Mouse (Mus musculus) lung, embryonic 15.5 days (tissue): ENCODE data around the gene Hist1h3g. TPM values are rescaled to one million over a fixed set of nuclear protein-coding genes. Genes with fewer than 3 reads are reported as not detected.
"Not testable (repeated sequence)": the region's sequence is repeated elsewhere in the genome, so short reads cannot be mapped to it uniquely, and the experiment has no call there.

Experiments
- ATAC-seq: fragments of 200-750 bp; cut with Nextera tagmentation; 2 replicates; pipeline ENCODE4 v1.8.0; 2017; ENCODE audit warnings: moderate number of reproducible peaks, borderline replicate concordance; ENCODE audit not compliant: low FRiP score, low TSS enrichment; ENCODE audit errors: extremely low read depth
- H3K27ac ChIP-seq: fragments of 300-500 bp; sonication (generic); 2 replicates; pipeline ENCODE4 v1.5.1; 2015; ENCODE audit warnings: moderate library complexity, mild to moderate bottlenecking, inconsistent platforms
- H3K27me3 ChIP-seq: fragments of 300-500 bp; sonication (generic); 2 replicates; pipeline ENCODE4 v1.6.1; 2015; ENCODE audit warnings: inconsistent platforms
- H3K36me3 ChIP-seq: fragments of 300-500 bp; sonication (generic); 2 replicates; pipeline ENCODE4 v1.6.1; 2015; ENCODE audit warnings: inconsistent platforms
- H3K4me1 ChIP-seq: fragments of 300-500 bp; sonication (generic); 2 replicates; pipeline ENCODE4 v1.6.1; 2015; ENCODE audit warnings: inconsistent platforms
- H3K4me2 ChIP-seq: fragments of 300-500 bp; sonication (generic); 2 replicates; pipeline ENCODE4 v1.6.1; 2015; ENCODE audit warnings: inconsistent platforms, mild to moderate bottlenecking, moderate library complexity
- H3K4me3 ChIP-seq: fragments of 300-500 bp; sonication (generic); 2 replicates; pipeline ENCODE4 v1.5.1; 2015; ENCODE audit warnings: mild to moderate bottlenecking, inconsistent platforms
- H3K9ac ChIP-seq: fragments of 300-500 bp; sonication (generic); 2 replicates; pipeline ENCODE4 v1.6.1; 2015; ENCODE audit warnings: inconsistent platforms
- H3K9me3 ChIP-seq: fragments of 300-500 bp; sonication (generic); 2 replicates; pipeline ENCODE4 v1.6.1; 2016; ENCODE audit warnings: inconsistent platforms
- WGBS: fragments of 180-500 bp; shearing (Covaris S2); methylation state at CpG from one replicate; pipeline ENCODE4 v1.1.7; 2015; 5-methylcytosine and 5-hydroxymethylcytosine counted together
- polyA plus RNA-seq: library from polyadenylated mRNA; unstranded; fragments of >200 nt; fragmentation: Nextera tagmentation; extraction: Ambion mirVana; gene quantifications from 2 replicates; pipeline ENCODE4 v1.2.1, GENCODE M21; 2015

Hist1h3g gene
- polyA plus RNA-seq, 1 experiment from 2014 or later, result 10.8 TPM

DNA sequence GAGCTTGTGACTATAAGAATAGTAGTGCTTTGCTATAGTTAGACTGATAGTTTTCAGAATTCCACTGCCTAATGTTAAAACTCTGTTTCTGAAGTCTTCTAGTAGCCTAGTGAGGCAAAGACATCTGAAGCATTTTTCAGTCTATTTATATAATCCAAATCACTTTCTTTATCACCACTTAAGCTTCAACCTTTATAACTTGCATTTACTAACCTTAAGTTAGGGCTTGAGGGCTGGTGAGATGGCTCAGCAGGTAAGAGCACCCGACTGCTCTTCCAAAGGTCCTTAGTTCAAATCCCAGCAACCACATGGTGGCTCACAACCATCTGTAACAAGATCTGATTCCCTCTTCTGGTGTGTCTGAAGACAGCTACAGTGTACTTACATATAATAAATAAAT is 4.6 kb downstream of the Hist1h3g start:
- not testable (repeated sequence) for H3K4me3 ChIP-seq, ATAC-seq, H3K27me3 ChIP-seq, H3K4me2 ChIP-seq, H3K36me3 ChIP-seq, H3K9me3 ChIP-seq, H3K9ac ChIP-seq, H3K27ac ChIP-seq
- WGBS, result 55% methylated on average over 1 of the region's 1 CpGs
- H3K4me1 ChIP-seq, result peaks cover 17% of the 10 kb centered on the region

DNA sequence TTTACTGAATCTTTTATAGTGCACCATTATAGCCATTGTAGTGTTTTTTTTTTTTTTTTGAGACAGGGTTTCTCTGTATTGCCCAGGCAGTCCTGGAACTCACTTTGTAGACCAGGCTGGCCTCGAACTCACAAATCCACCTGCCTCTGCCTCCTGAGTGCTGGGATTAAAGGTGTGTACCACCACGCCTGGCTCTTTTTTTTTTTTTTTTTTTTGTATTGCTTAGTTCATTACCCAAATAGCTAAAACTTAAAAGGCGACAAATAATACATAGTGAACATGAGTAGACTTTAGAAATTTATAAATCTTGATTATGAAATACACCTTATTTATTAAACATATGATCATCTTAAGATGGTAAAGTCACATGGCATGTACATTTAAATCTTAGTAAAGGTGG is 6.3 kb downstream of the Hist1h3g start:
- no peaks in the 10 kb centered on the region for H3K36me3 ChIP-seq
- no peaks in the 10 kb centered on the region for H3K27me3 ChIP-seq
- peaks cover 12% of the 10 kb centered on the region for H3K4me1 ChIP-seq
- no peak overlapping the region for H3K27ac ChIP-seq
- 70% methylated on average over 3 of the region's 3 CpGs for WGBS
- no peak overlapping the region for H3K4me2 ChIP-seq
- no peak for ATAC-seq
- H3K9ac ChIP-seq, result no peak overlapping the region
- no peak overlapping the region for H3K4me3 ChIP-seq
- H3K9me3 ChIP-seq, result no peaks in the 10 kb centered on the region

DNA sequence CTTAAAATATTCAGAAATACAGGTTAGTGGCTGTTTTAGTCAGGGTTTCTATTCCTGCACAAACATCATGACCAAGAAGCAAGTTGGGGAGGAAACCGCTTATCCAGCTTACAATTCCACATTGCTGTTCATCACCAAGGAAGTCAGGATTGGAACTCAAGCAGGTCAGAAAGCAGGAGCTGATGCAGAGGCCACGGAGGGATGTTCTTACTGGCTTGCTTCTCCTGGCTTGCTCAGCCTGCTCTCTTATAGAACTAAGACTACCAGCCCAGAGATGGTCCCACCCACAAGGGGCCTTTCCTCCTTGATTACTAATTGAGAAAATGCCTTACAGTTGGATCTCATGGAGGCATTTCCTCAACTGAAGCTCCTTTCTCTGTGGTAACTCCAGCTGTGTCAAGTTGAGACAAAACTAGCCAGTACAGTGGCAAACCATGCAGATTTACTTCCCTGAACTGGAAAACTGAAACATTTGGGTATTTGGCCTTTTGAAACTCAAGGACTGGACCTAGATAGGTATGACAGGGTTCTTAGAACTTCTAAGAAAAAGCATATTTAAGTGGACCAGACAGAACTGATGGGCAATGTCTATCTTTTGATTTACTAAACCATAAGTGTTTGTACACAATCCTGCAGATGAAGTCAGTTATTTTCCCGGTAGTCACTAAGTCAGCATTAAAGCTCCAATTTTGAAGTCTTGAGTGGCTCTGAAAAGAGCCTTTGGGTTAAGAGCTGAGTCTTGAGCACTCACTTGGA is 7.2 kb downstream of the Hist1h3g start:
- H3K9me3 ChIP-seq, H3K4me1 ChIP-seq, ATAC-seq, H3K36me3 ChIP-seq, H3K27me3 ChIP-seq: not testable (repeated sequence)
- Histone ChIP-seq H3K27ac (peak overlapping the region; percentile 93), H3K4me2 (peak overlapping the region; percentile 67), H3K9ac (peak overlapping the region; percentile 58), H3K4me3 (peak overlapping the region; percentile 49)
- 5% methylated on average over 3 of the region's 3 CpGs for WGBS

DNA sequence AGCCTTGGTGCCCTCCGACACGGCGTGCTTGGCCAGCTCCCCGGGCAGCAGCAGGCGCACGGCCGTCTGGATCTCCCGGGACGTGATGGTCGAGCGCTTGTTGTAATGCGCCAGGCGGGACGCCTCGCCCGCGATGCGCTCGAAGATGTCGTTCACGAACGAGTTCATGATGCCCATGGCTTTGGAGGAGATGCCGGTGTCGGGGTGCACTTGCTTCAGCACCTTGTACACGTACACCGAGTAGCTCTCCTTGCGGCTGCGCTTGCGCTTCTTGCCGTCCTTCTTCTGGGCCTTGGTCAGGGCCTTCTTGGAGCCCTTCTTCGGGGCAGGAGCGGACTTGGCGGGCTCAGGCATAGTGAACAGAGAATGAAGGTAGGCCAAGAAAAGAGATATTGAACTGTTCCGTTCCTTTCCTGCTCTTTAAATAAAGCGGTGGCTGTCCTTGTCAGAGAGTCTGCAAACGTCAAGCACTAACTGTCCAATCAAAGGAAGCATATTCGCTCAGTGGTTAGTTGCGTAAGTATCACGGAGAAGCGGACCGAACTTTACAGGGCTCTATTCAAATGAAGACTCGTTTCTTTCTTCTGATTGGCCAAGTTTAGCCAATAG is 7.9 kb downstream of the Hist1h3g start, which contains the start of gene Hist1h2bh:
Hist1h2bh (minus strand) TSS at position 394 of the 609 bp plus-strand sequence.
- WGBS, result under 1% methylated on average over 36 of the region's 42 CpGs
- Histone ChIP-seq H3K9ac (peak within 1 kb of the TSS; percentile 58), H3K4me3 (peak within 1 kb of the TSS; percentile 49), H3K4me2 (peak within 1 kb of the TSS; percentile 67), H3K27ac (peak within 1 kb of the TSS; percentile 93)
- H3K27me3 ChIP-seq, H3K9me3 ChIP-seq, H3K4me1 ChIP-seq, H3K36me3 ChIP-seq: not testable (repeated sequence)
- peak; percentile 96 for ATAC-seq

DNA sequence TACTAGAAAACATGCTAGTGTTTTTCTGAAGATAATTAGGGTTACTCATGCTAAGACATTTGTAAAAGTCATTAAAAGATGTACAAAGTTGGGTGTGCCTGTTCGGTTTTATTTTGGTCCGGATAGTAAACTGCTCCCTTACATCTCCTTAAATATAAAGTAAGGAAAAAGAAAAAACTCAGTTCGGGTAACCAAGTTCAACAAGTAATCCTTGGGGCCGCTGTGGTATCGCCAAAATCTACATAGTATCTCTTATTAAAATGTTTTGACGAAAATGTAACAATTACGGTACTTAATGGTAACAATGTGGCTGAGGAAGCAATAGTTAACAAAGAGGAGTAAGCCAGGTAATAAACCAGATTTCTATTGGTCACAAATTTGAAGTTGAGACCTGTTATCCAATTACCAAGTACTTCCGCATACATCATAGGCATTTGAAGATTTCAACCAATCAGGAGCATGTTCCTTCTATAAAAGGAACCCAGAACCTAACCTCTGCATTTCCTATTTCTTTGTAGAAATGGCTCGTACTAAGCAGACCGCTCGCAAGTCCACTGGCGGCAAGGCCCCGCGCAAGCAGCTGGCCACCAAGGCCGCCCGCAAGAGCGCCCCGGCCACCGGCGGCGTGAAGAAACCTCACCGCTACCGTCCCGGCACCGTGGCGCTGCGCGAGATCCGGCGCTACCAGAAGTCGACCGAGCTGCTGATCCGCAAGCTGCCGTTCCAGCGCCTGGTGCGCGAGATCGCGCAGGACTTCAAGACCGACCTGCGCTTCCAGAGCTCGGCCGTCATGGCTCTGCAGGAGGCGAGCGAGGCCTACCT is 9.0 kb downstream of the Hist1h3g start, which contains the start of gene Hist1h3f:
Hist1h3f (plus strand) TSS at position 88 of the 822 bp plus-strand sequence.
- peak within 1 kb of the TSS; percentile 67 for H3K4me2 ChIP-seq
- peak within 1 kb of the TSS; percentile 49 for H3K4me3 ChIP-seq
- H3K9ac ChIP-seq, result peak within 1 kb of the TSS; percentile 58
- peaks cover 3% of the 10 kb centered on the region; the same call in 1 of the 2 replicates for H3K4me1 ChIP-seq
- H3K27me3 ChIP-seq, result no peaks in the 10 kb centered on the region
- no peaks in the 10 kb centered on the region for H3K9me3 ChIP-seq
- peak within 1 kb of the TSS; percentile 93 for H3K27ac ChIP-seq
- under 1% methylated on average over 24 of the region's 45 CpGs for WGBS
- H3K36me3 ChIP-seq, result no peaks in the 10 kb centered on the region
- peak; percentile 92 for ATAC-seq

DNA sequence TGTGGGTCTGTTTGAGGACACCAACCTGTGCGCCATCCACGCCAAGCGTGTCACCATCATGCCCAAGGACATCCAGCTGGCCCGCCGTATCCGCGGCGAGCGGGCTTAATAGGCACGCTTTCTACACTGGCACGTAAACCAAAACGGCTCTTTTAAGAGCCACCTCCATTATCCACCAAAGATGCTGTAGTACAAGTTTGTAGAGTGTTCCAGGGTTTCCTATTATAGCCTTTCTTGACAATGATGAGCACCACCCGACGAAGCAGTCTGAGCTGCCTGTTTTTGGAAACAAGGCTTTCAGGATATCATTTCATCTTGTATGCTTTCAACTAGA is 9.5 kb downstream of the Hist1h3g start:
- WGBS, result 2% methylated on average over 11 of the region's 14 CpGs
- Histone ChIP-seq H3K27ac (peak overlapping the region; percentile 93), H3K4me2 (peak overlapping the region; percentile 67), H3K4me3 (peak overlapping the region; percentile 49), H3K9ac (peak overlapping the region; percentile 49)
- not testable (repeated sequence) for H3K4me1 ChIP-seq, H3K36me3 ChIP-seq, H3K9me3 ChIP-seq, H3K27me3 ChIP-seq
- ATAC-seq, result peak; percentile 2; the same call in 1 of the 2 replicates

DNA sequence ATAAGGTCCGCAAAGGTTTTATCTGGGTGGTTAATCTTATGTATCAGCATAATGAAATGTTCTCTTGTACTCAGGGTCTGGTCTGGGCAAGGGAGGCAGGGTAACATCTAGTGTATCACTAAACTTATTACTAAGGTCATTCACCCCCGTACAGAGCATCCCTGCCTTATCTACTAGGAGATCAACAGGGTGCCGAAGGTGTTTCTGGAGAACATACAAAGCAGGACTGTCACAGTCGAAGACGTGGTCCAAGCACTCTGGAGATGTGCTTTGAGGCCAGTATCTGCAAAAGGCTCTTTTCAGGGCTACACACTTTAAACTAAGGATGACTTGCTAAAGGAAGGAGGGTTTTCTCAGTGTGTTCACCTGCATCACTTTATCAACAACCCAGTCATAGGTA is 11.5 kb downstream of the Hist1h3g start:
- Histone ChIP-seq H3K9ac (no peak overlapping the region), H3K4me1 (peaks cover 6% of the 10 kb centered on the region; the same call in 1 of the 2 replicates), H3K4me3 (no peak overlapping the region), H3K36me3 (no peaks in the 10 kb centered on the region), H3K27me3 (no peaks in the 10 kb centered on the region), H3K4me2 (no peak overlapping the region), H3K9me3 (no peaks in the 10 kb centered on the region), H3K27ac (0 out of 2 replicates have a peak overlapping the region, but pooled peaks have one; percentile 37)
- 53% methylated on average over 5 of the region's 5 CpGs for WGBS
- no peak for ATAC-seq

DNA sequence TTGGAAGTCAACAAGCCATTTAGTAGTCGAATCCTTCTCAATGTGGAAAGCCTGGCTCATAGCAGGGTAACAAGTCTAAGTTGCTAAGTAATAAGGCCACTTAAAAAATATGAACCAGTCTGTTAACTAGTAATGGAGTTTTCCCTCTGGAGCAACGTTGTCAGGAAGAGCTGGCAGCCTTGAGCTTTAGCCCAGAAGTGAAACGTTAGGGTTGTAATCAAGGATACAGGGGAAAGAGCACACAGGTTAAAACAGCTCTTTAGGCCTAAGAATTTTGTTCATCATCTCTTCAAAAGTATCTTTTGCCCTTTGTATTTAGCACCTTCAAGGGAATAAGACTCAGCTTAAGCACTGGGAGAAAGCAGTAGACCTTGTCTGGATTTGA is 15.5 kb downstream of the Hist1h3g start:
- Histone ChIP-seq H3K9me3 (no peaks in the 10 kb centered on the region), H3K4me3 (peak overlapping the region; percentile 48), H3K27me3 (no peaks in the 10 kb centered on the region), H3K4me1 (peaks cover 10% of the 10 kb centered on the region), H3K36me3 (no peaks in the 10 kb centered on the region), H3K27ac (peak overlapping the region; percentile 93), H3K9ac (peak overlapping the region; percentile 54), H3K4me2 (peak overlapping the region; percentile 62)
- ATAC-seq, result no peak
- 10% methylated on average over 3 of the region's 3 CpGs for WGBS

DNA sequence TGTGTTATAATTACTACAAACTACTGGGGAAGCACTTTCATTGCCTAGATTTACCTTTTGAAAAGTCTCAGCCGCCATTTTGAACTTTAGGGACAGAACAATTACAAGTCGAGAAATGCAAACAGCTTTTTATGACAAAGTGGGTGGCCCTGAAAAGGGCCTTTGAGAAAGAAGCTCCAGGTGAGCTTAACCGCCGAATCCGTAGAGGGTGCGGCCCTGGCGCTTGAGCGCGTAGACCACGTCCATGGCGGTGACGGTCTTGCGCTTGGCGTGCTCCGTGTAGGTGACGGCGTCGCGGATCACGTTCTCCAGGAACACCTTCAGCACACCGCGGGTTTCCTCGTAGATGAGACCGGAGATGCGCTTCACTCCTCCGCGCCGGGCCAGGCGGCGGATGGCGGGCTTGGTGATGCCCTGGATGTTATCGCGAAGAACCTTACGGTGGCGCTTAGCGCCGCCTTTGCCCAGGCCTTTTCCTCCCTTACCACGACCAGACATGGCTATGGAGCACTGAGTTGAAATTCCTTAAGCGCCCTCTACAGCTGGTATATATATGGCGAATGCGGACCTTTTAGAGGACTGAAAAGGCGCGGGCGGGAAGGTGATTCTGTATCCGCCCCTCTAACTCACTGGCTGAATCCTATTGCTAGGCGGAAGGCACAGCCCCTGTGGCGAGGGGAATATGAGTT is 16.1 kb downstream of the Hist1h3g start, which contains the start of gene Hist1h4f:
Hist1h4f (minus strand) TSS at position 503 of the 689 bp plus-strand sequence.
- not testable (repeated sequence) for H3K4me1 ChIP-seq, H3K27me3 ChIP-seq, H3K36me3 ChIP-seq, H3K9me3 ChIP-seq
- H3K27ac ChIP-seq, result peak within 1 kb of the TSS; percentile 93
- peak within 1 kb of the TSS; percentile 62 for H3K4me2 ChIP-seq
- peak within 1 kb of the TSS; percentile 54 for H3K9ac ChIP-seq
- peak; percentile 81 for ATAC-seq
- H3K4me3 ChIP-seq, result peak within 1 kb of the TSS; percentile 48
- WGBS, result under 1% methylated on average over 47 of the region's 47 CpGs

DNA sequence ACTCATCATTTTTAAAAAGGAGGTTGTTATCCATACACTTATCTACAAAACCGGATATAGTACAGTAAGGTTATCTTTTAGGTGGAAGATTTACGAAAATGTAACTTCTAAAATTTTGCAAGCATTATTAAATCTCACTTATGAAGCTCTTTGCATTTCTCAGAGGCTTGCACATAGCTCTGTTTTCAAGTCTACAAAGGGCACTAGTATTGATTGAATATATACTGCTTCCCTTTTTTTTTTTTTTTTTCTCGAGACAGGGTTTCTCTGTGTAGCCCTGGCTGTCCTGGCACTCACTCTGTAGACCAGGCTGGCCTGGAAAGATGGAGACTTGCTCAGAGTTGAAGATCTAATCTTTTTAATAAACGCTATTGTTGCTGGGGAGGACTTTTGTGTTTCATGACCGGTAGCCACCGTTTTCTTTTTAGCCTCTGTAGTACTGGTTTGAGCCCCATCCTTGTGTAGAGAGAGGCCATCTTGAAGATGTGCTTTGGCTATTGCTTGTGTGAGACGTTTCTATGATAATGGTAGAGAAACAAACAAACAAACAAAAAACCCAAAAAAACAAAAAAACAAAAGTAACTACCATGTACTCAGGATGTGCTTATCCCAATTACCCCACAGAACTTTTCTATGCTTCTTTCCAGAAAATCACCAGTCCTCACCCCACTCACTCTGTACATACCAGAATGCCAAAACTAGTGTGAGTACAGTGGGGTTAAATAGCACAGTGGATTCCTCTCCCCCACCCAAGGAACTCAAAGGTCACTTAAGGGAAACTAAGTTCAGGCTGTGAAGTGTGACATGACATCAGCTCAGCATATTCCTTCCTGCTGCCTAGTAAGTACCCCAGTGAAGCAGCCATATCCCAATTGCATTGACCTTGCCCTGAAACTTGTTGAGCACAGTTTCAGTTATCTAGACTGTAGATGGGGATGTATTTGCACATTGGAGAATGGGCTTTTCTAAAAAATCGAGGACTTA is 17.0 kb downstream of the Hist1h3g start:
- Histone ChIP-seq H3K4me3 (peak overlapping the region; percentile 48), H3K4me2 (peak overlapping the region; percentile 62), H3K27me3 (no peaks in the 10 kb centered on the region), H3K9me3 (no peaks in the 10 kb centered on the region), H3K36me3 (no peaks in the 10 kb centered on the region), H3K27ac (peak overlapping the region; percentile 93), H3K4me1 (peaks cover 13% of the 10 kb centered on the region), H3K9ac (peak overlapping the region; percentile 19; the same call in 1 of the 2 replicates)
- WGBS, result 39% methylated on average over 8 of the region's 8 CpGs
- ATAC-seq, result no peak
